Mouse (Mus musculus) ES-Bruce4 (cell line): ENCODE results near the gene Cbl.

Experiments
- CTCF ChIP-seq: IDR thresholded peaks from one replicate; pipeline ENCODE4 v1.8.1; 2011; ENCODE audit warnings: low read depth, low read length
- EP300 ChIP-seq: IDR thresholded peaks from 2 replicates; pipeline ENCODE4 v1.6.1; 2011; ENCODE audit warnings: low read depth, low read length; ENCODE audit not compliant: insufficient read depth
- POLR2A ChIP-seq: IDR thresholded peaks from one replicate; pipeline ENCODE4 v1.8.1; 2011; ENCODE audit warnings: low read length; ENCODE audit not compliant: insufficient read depth

- TF ChIP-seq CTCF (no peak), POLR2A (no peak), EP300 (no peak)
Measured at GRCm38 (mm10) chr9:44199166-44199565, 34.7 kb downstream of the Cbl start.
